Mouse (Mus musculus) embryonic facial prominence, embryonic 13.5 days (tissue): ENCODE data around the gene Ckmt2. TPM values are rescaled to one million over a fixed set of nuclear protein-coding genes. Genes with fewer than 3 reads are reported as not detected.

ENCODE experiments used
- ATAC-seq: fragments of 200-750 bp; cut with Nextera tagmentation; 2 replicates; pipeline ENCODE4 v1.8.0; 2017; ENCODE audit warnings: low read depth; ENCODE audit not compliant: insufficient number of reproducible peaks, insufficient read depth, low FRiP score, low TSS enrichment
- H3K27ac ChIP-seq: fragments of 300-500 bp; sonication (generic); 2 replicates; pipeline ENCODE4 v1.5.1; 2015; ENCODE audit warnings: moderate library complexity, mild to moderate bottlenecking, inconsistent platforms
- H3K27me3 ChIP-seq: fragments of 300-500 bp; sonication (generic); 2 replicates; pipeline ENCODE4 v1.6.1; 2015; ENCODE audit warnings: mild to moderate bottlenecking, inconsistent platforms
- H3K36me3 ChIP-seq: fragments of 300-500 bp; sonication (generic); 2 replicates; pipeline ENCODE4 v1.6.1; 2015; ENCODE audit warnings: mild to moderate bottlenecking, inconsistent platforms
- H3K4me1 ChIP-seq: fragments of 300-500 bp; sonication (generic); 2 replicates; pipeline ENCODE4 v1.6.1; 2015; ENCODE audit warnings: inconsistent platforms
- H3K4me2 ChIP-seq: fragments of 300-500 bp; sonication (generic); 2 replicates; pipeline ENCODE4 v1.6.1; 2015; ENCODE audit warnings: moderate library complexity, mild to moderate bottlenecking, inconsistent platforms
- H3K4me3 ChIP-seq: fragments of 300-500 bp; sonication (generic); 2 replicates; pipeline ENCODE4 v1.5.1; 2015; ENCODE audit warnings: mild to moderate bottlenecking, inconsistent platforms
- H3K9ac ChIP-seq: fragments of 300-500 bp; sonication (generic); 2 replicates; pipeline ENCODE4 v1.6.1; 2015; ENCODE audit warnings: mild to moderate bottlenecking, inconsistent platforms
- H3K9me3 ChIP-seq: fragments of 300-500 bp; sonication (generic); 2 replicates; pipeline ENCODE4 v1.6.1; 2016; ENCODE audit warnings: inconsistent platforms
- WGBS: fragments of 180-500 bp; shearing (Covaris S2); methylation state at CpG from one replicate; pipeline ENCODE4 v1.1.7; 2015; ENCODE audit warnings: mixed read lengths; 5-methylcytosine and 5-hydroxymethylcytosine counted together
- polyA plus RNA-seq: library from polyadenylated mRNA; unstranded; fragments of >200 nt; fragmentation: Nextera tagmentation; extraction: Ambion mirVana; gene quantifications from 2 replicates; pipeline ENCODE4 v1.2.1, GENCODE M21; 2015

The Ckmt2 gene
- polyA plus RNA-seq, 1 experiment from 2014 or later, result not detected

- Histone ChIP-seq H3K9me3 (no peaks in the 10 kb centered on the region), H3K27ac (no peak overlapping the region), H3K4me1 (no peaks in the 10 kb centered on the region), H3K4me3 (no peak overlapping the region), H3K27me3 (no peaks in the 10 kb centered on the region), H3K4me2 (no peak overlapping the region), H3K36me3 (no peaks in the 10 kb centered on the region), H3K9ac (no peak overlapping the region)
- ATAC-seq, result no peak
- WGBS, result 68% methylated on average over 6 of the region's 6 CpGs
Observed at GRCm38 (mm10) chr13:91893132-91893531, 16.4 kb upstream of the Ckmt2 start.

GRCm38 (mm10) chr13:91890031-91890619, 13.4 kb upstream of the Ckmt2 start:
- H3K9ac ChIP-seq, result no peak overlapping the region
- no peaks in the 10 kb centered on the region for H3K9me3 ChIP-seq
- H3K27ac ChIP-seq, result no peak overlapping the region
- no peaks in the 10 kb centered on the region for H3K4me1 ChIP-seq
- H3K4me2 ChIP-seq, result no peak overlapping the region
- H3K4me3 ChIP-seq, result no peak overlapping the region
- no peaks in the 10 kb centered on the region for H3K27me3 ChIP-seq
- no peak for ATAC-seq
- H3K36me3 ChIP-seq, result no peaks in the 10 kb centered on the region
- 83% methylated on average over 6 of the region's 6 CpGs for WGBS

GRCm38 (mm10) chr13:91884714-91885386, 8.2 kb upstream of the Ckmt2 start:
- no peak for ATAC-seq
- 76% methylated on average over 5 of the region's 5 CpGs for WGBS
- Histone ChIP-seq H3K4me1 (no peaks in the 10 kb centered on the region), H3K27me3 (no peaks in the 10 kb centered on the region), H3K9ac (no peak overlapping the region), H3K36me3 (no peaks in the 10 kb centered on the region), H3K4me2 (no peak overlapping the region), H3K27ac (no peak overlapping the region), H3K4me3 (no peak overlapping the region), H3K9me3 (no peaks in the 10 kb centered on the region)

GRCm38 (mm10) chr13:91881837-91882480, 5.3 kb upstream of the Ckmt2 start:
- Histone ChIP-seq H3K4me1 (no peaks in the 10 kb centered on the region), H3K4me2 (peak overlapping the region; percentile 26), H3K9ac (no peak overlapping the region), H3K27ac (no peak overlapping the region), H3K4me3 (no peak overlapping the region), H3K9me3 (no peaks in the 10 kb centered on the region), H3K27me3 (no peaks in the 10 kb centered on the region), H3K36me3 (no peaks in the 10 kb centered on the region)
- 37% methylated on average over 9 of the region's 9 CpGs for WGBS
- no peak for ATAC-seq

GRCm38 (mm10) chr13:91880256-91880655, 3.6 kb upstream of the Ckmt2 start:
- Histone ChIP-seq H3K36me3 (no peaks in the 10 kb centered on the region), H3K4me2 (no peak overlapping the region), H3K4me1 (peaks cover 5% of the 10 kb centered on the region), H3K27ac (no peak overlapping the region), H3K9ac (no peak overlapping the region), H3K4me3 (no peak overlapping the region), H3K27me3 (no peaks in the 10 kb centered on the region), H3K9me3 (no peaks in the 10 kb centered on the region)
- WGBS, result 88% methylated on average over 4 of the region's 4 CpGs
- no peak for ATAC-seq

- no peak overlapping the region for H3K4me2 ChIP-seq
- H3K9ac ChIP-seq, result no peak overlapping the region
- WGBS, result 74% methylated on average over 3 of the region's 3 CpGs
- ATAC-seq, result no peak
- no peak overlapping the region for H3K27ac ChIP-seq
- peaks cover 20% of the 10 kb centered on the region for H3K4me1 ChIP-seq
- no peak overlapping the region for H3K4me3 ChIP-seq
- no peaks in the 10 kb centered on the region for H3K9me3 ChIP-seq
- no peaks in the 10 kb centered on the region for H3K27me3 ChIP-seq
- no peaks in the 10 kb centered on the region for H3K36me3 ChIP-seq
Observed at GRCm38 (mm10) chr13:91877996-91878395, 1.3 kb upstream of the Ckmt2 start.

GRCm38 (mm10) chr13:91877350-91877749, 665 bp upstream of the Ckmt2 start:
- Histone ChIP-seq H3K9ac (no peak overlapping the region), H3K4me3 (no peak overlapping the region), H3K4me2 (no peak overlapping the region), H3K9me3 (no peaks in the 10 kb centered on the region), H3K36me3 (no peaks in the 10 kb centered on the region), H3K27me3 (no peaks in the 10 kb centered on the region), H3K4me1 (peaks cover 20% of the 10 kb centered on the region), H3K27ac (no peak overlapping the region)
- ATAC-seq, result no peak
- 86% methylated on average over 10 of the region's 10 CpGs for WGBS

- Histone ChIP-seq H3K36me3 (no peaks in the 10 kb centered on the region), H3K27me3 (no peaks in the 10 kb centered on the region), H3K27ac (peak overlapping the region; percentile 86), H3K9me3 (no peaks in the 10 kb centered on the region), H3K4me3 (no peak overlapping the region), H3K9ac (no peak overlapping the region), H3K4me2 (no peak overlapping the region), H3K4me1 (peaks cover 20% of the 10 kb centered on the region)
- 59% methylated on average over 2 of the region's 2 CpGs for WGBS
- ATAC-seq, result no peak
Observed at GRCm38 (mm10) chr13:91875581-91875980, 1.1 kb downstream of the Ckmt2 start.

- 48% methylated on average over 7 of the region's 7 CpGs for WGBS
- no peak overlapping the region for H3K9ac ChIP-seq
- no peaks in the 10 kb centered on the region for H3K27me3 ChIP-seq
- ATAC-seq, result no peak
- peak overlapping the region; percentile 86 for H3K27ac ChIP-seq
- H3K4me2 ChIP-seq, result peak overlapping the region; percentile 30
- H3K36me3 ChIP-seq, result no peaks in the 10 kb centered on the region
- no peaks in the 10 kb centered on the region for H3K9me3 ChIP-seq
- peaks cover 20% of the 10 kb centered on the region for H3K4me1 ChIP-seq
- H3K4me3 ChIP-seq, result no peak overlapping the region
Observed at GRCm38 (mm10) chr13:91874565-91874964, 2.1 kb downstream of the Ckmt2 start.

- H3K9ac ChIP-seq, result no peak overlapping the region
- H3K27me3 ChIP-seq, result no peaks in the 10 kb centered on the region
- ATAC-seq, result no peak
- 0 out of 2 replicates have a peak overlapping the region, but pooled peaks have one; percentile 9 for H3K4me2 ChIP-seq
- peak overlapping the region; percentile 86 for H3K27ac ChIP-seq
- WGBS, result 47% methylated on average over 7 of the region's 7 CpGs
- H3K9me3 ChIP-seq, result no peaks in the 10 kb centered on the region
- no peaks in the 10 kb centered on the region for H3K36me3 ChIP-seq
- H3K4me1 ChIP-seq, result peaks cover 20% of the 10 kb centered on the region
- no peak overlapping the region for H3K4me3 ChIP-seq
Observed at GRCm38 (mm10) chr13:91873734-91874329, 2.9 kb downstream of the Ckmt2 start.

- no peak overlapping the region for H3K4me3 ChIP-seq
- no peaks in the 10 kb centered on the region for H3K36me3 ChIP-seq
- H3K4me1 ChIP-seq, result no peaks in the 10 kb centered on the region
- 89% methylated on average over 1 of the region's 1 CpGs for WGBS
- no peak overlapping the region for H3K27ac ChIP-seq
- ATAC-seq, result no peak
- H3K27me3 ChIP-seq, result no peaks in the 10 kb centered on the region
- no peaks in the 10 kb centered on the region for H3K9me3 ChIP-seq
- H3K9ac ChIP-seq, result no peak overlapping the region
- no peak overlapping the region for H3K4me2 ChIP-seq
Observed at GRCm38 (mm10) chr13:91868577-91868976, 8.1 kb downstream of the Ckmt2 start.
